Mouse (Mus musculus) urinary bladder, postnatal 4 days (tissue): ENCODE data around the gene Hrc.
A peak's percentile ranks its signal among the peaks of the same experiment; 100 is the strongest.

Experiments used
- DNase-seq, 2 experiments: peaks; one replicate each; pipeline ENCODE4 v3.0.0; 2021 to 2022; ENCODE audit warnings: low spot score in 2 of 2

Gene Hrc

DNA sequence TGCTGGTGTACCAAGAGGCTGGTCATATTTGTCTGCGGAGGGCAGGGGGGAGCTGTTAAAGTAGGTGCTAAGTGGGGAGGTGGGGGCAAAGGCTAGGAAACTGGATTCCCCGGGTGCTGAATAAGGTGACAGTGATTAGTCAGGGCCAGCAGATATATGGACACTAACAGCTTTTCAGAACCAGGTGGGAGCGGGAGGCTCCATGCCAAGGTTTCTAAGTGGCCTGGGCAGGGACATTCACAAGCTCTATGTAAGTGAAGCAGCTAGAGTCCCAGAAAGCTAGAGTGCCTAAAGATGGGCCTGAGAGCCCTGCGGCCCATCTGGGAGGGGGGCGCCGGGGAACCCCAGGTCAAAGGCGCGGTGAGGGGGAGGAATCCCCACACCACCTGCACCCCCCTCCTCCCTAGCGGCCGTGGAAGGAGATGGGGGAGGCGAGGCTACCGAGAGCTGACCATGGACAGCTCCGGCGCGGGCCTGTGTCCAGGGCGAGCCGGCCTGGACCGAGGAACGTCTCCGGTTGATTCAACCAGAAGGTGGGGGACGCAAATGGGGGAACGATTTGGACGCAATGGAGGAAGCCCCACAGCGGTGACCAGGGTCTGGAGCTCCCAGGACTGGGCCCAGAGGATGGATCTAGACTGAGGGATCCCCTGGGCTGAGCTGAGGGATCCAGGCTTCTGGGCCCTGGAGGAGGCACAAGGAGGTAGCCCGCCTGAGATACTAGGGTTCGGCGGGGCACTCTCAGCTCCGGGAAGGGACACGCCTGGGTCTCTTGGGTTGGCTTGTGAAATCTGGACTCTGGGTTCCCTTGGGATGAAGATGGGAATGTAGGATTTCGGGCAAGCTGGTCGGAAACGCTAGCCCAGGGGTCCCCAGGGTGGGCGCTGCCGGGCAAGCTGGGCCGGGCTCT, 30.9 kb downstream of the Hrc start:
- peak in 1 of 2 experiments; percentile 75 for DNase-seq

DNA sequence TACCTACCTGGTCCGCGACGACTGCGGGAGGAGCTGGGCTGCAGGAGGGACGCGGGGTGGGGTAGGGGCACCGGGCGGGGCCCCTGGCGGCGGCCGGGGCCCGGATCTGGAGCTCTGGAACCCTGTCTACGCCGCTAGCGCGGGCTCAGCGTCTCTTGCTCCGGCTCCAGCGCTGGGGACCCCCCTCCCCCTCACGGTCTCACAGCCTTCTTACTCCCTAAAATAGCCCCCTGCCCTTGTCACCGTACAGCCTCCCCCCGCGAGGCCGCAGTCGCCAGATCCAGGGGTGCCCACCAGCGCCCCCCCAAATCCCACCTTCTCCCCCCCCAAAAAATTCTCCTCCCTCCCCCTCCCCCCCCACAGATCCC, 31.5 kb downstream of the Hrc start, which contains the start of gene Ppfia3:
Ppfia3 (minus strand) TSS at position 368 of the 368 bp plus-strand sequence.
- no peak for DNase-seq

DNA sequence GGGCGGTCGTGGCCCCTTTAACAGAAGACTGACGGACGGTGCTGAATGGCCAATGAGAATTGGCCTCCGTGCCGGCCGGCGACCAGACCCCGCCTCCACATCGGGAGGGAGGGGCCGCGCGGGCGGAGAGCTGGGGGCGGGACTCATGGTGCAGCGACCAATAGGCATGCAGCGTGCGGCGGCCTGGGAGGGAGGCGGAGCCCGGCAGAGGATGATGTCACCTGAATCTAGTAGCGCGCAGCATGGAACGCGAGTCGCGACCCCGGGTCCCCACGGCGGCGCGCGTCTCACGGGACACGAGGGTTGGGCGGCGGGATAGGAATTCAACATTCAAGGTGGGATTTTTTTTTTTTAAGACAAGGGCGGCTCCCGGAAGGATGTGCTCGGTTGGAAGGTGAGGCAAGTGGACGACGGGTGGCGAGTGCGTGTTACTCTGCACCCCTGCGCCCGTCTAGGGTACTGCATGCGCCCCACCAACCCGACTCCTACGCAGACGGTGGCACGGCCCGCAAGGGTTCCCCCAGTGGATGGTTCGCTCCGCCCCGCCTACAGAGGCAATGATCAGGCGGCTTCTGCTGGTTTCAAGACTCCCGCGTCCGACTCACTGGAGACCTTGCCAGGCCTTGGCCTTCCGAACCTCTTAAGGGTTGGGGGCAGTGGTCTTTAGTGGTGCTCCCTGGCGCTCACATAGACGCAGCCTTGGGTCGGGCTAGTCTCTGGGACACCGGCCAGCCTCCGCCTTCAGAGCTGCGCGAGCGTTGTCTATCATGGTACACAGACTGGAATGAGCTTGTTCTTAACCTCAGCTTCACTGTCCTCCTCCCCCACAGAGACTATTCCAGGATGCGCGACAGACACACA, 32.2 kb downstream of the Hrc start:
- DNase-seq: peak; percentile 96 to 99

DNA sequence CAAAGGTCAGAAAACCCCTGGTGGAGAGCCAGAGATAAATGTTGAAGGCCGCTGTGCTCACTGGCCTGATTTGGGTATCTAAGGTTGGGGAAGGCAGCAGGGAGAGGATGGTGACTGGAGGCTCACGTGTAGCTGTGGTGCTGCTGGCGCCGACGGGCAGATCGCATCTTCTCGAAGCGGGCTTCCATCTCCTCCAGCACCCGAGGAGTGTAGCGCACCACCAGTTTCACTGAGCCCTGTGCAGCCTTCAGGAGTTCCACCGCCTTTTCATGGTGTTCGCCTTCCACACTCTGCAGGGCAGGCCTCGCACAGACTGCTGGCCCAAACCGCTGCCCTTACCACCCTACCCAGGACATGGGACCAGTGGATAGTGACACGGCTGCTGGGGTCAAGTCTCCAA, 33.1 kb downstream of the Hrc start:
- DNase-seq: peak in 1 of 2 experiments; percentile 55

DNA sequence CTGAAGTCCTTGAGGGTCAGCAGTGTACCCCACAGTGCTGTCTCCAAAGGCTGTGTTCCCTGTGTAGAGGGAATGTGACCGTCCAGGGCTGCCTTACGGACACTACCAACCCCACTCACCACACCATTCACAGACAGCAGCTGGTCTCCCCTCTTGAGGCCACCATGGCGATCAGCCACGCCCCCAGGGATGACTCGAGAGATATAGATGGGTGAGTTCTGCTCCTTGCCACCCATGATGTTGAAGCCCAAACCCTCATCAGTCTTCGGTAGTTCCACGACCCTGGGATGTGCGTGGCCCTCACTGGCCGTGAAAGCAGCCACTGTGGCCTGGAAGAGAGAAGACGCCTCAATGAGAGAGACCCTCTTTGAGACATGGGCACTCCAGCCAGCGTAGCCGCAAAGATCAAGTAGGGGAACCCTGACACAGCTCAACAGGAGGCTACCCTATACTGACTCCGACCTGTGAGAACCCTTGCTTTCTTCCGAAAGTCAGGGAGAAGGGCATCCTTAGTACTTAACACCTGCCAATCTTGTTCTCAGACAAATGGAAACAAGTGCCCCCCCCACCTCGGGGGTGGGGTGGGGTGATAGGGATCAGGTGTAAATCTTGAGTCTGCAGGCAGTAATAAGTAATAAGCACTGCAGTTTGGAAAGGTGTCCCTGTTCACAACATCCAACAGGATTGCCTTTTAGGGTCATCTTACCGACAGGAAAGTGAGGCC, 34.1 kb downstream of the Hrc start:
- DNase-seq: peak in 1 of 2 experiments; percentile 45

DNA sequence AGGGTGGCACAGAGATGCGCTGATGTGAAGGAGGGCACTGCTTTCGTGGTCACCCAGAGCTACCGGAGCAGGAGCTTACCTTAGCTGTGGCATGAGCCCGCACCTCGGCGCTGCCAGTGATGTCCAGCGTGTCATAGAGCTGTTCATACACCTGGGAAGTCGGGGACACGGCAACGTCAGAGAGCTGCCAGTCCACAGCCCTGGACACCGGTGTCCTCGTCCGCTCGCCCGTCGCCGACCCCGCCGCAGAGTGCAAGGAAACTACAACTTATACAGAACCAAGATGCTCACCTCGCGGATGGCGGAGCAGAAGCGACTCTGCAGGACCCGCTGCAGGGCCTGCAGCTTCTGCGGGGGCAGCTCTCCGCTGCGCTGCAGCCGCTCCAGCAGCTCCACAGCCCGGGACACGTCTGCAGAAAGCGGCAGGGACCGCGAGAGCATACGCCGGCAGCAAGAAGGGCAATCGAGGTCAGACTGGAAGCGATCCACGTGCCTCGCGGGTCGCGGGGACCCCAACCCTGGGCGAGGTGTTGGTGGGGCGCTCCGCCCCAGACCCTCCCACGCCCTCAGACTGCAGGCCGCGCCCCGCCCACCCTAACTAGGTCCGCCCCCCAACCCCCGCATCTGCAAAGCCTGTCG, 34.9 kb downstream of the Hrc start:
- no peak for DNase-seq

DNA sequence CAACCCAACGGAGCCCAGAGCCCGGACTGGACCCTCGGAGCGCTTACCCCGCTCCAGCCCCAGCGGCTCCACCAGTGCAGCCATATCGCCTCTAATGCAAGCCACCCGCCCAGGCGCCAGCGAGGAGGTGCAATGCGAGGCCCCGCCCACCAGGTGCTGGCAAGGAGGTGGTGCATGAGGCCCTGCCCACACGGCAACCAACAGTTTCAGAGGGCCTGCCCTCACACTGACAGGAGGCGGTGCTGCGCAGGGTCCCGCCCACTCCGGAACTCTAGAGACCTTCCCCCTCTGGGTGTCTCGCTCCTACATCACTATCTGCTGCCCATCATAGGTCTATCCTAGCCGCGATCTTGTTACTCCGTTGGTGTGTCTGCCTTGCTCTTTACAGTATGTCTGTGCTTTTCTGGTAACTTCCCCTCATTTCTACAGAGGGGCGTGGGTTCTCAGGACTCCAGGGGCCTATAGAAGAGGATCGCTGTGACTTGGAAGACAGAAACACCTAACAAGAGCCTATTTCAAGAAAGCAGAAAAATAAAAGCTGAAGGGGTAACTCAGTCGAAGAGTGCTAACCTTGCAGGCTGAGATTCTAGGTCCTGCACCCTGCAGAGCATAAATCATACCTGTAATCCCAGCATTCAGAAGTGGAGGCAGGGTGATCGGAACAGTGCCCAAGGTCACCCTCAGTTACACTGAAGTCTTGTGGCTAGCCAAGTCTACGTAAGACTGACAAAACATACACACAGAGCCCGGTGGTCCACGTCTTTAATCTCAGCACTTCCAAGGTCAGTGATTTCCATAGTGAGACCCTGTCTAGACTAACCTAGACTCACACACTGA, 35.6 kb downstream of the Hrc start, which contains the start of gene Lin7b:
Lin7b (minus strand) TSS at position 109 of the 837 bp plus-strand sequence.
- DNase-seq: peak; percentile 83 to 89

DNA sequence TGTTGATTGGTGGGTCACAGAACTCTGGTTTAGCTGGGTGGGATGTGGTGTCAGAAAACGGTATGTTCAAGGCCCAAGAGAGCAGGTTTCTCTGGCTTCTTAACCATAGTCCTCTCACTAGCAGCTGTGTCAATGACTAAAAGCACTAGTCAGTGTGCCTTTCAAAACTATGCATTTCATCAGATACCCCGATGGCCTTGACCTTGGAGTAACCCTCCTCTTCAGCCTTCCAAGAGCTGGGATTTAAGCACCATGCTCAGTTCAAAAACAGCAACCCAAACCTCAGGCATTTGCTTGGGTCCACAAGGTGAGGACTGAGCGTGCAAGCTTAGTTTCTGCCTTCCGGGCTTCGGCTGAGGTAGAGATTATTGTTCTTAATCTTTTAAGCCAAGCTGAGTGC, 37.3 kb downstream of the Hrc start:
- DNase-seq: no peak

DNA sequence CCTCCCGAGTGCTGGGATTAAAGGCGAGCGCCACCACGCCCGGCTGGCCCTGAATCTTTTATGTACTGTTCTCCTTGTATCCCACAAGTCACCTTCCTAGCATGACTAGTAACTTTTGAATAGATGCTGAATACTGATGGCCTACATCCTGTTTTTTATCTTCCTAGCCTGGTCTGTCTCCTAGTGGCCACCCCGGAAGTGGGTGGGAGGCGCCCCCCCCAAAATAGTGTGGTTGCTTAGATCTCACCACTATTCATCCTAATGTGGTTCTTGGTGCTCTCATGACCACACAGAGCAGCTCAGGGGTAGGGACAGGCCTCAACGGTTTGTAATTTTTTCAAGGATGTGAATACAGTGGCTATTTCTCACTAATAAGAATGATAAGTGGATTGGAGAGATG, 39.5 kb downstream of the Hrc start:
- DNase-seq: no peak

DNA sequence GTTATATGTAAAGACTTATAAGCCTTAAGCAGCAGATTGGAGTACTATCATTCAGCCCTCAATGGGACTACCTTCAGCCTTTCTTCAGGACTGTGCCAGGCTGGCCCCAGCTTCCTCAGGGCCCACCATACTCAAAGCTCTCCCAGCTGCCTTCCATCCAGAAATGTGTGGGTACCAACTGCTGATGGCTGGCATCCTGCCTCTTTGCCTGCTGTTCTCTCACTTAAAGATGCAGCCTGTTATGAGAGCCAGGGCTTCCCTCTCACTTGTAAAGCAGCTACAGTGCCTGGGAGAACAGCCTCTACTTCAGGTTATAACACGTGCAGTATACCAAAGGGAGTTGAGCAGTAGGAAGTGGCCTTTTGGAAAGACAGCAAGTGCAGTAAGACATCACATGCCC, 41.0 kb downstream of the Hrc start:
- DNase-seq: no peak

DNA sequence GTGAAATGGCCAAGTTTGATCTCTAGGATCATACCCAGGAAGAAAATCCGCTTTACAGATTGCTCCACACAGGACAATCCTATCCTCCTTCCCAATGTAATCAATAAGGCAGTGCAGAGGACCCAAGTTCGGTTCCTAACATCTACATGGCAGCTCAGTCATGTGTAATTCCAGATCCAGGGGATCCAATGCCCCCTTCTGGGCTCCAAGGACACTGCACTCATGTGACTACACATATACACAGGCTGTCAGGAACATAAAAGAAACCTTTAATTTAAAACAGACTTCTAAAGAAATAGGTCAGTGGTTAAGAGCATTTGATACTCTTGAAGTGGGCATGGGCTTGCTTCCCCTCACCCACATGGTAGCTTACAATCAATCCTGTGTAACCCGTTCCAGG, 51.0 kb downstream of the Hrc start:
- DNase-seq: no peak
